10 mouse cellular contexts compared by ENCODE assay signal in genomic region chr7:117472781-117473743, GRCm38 (mm10).
DNase-seq lines count a peak whose midpoint lies in the region; ATAC-seq and TF ChIP-seq lines count a peak whose summit lies in the region.
"Had no signal": no experiment of that assay in that cellular context is flagged by ENCODE, and none has a peak within 500 bp of the region (broad histone marks: within the 10 kb centered on the region; RNA-seq: fewer than 3 reads in every experiment).

No protein-coding gene starts in this region.

- H3K36me3 ChIP-seq in heart, embryonic 15.5 days: no peaks in the 10 kb centered on the region
- H3K36me3 ChIP-seq in forebrain, embryonic 11.5 days (ENCODE audit: control insufficient read depth, insufficient read depth, low read length): no peaks in the 10 kb centered on the region
- H3K36me3 ChIP-seq in midbrain, embryonic 11.5 days (ENCODE audit: control insufficient read depth, insufficient read depth, low read length): no peaks in the 10 kb centered on the region
- H3K36me3 ChIP-seq in thymus, adult 2 months (ENCODE audit: control insufficient read depth, insufficient read depth, low read length): no peaks in the 10 kb centered on the region
- H3K36me3 ChIP-seq: liver, embryonic 13.5 days had no signal

- 56% methylated on average over 19 of the region's 19 CpGs for WGBS in heart, embryonic 15.5 days
- 23% methylated on average over 19 of the region's 19 CpGs for WGBS in forebrain, embryonic 11.5 days
- 31% methylated on average over 19 of the region's 19 CpGs for WGBS in midbrain, embryonic 11.5 days
- 92% methylated on average over 19 of the region's 19 CpGs for WGBS in thymus, adult 2 months

- TF ChIP-seq POLR2A in brain, embryonic 14.5 days (IDR thresholded peaks at IDR 0.05; ENCODE audit: borderline replicate concordance, extremely low read depth, insufficient read depth, insufficient read length, poor library complexity, severe bottlenecking): no peak
- TF ChIP-seq POLR2A in thymus, adult 2 months (IDR thresholded peaks at IDR 0.05; ENCODE audit: control insufficient read depth, extremely low read depth, insufficient read depth, low read length, poor library complexity): no peak

- no peak for DNase-seq in heart, adult 8-10 months (ENCODE audit: low spot score)
- peak; percentile 95 for DNase-seq in brain, embryonic 14.5 days (ENCODE audit: low read depth)
- peak; percentile 63 for DNase-seq in forebrain, embryonic 11.5 days (ENCODE audit: low spot score)
- DNase-seq in midbrain, embryonic 11.5 days (ENCODE audit: low spot score, missing footprints): no peak
- no peak for DNase-seq in MN1 (ENCODE audit: low spot score)
- DNase-seq in thymus, adult 2 months: no peak
- DNase-seq: heart, postnatal 10 days; liver, embryonic 13.5 days had no signal

- H3K27ac ChIP-seq in heart, embryonic 15.5 days: peak overlapping the region; percentile 9
- H3K27ac ChIP-seq in forebrain, embryonic 11.5 days (ENCODE audit: low read depth, low read length): peak overlapping the region; percentile 20
- H3K27ac ChIP-seq in midbrain, embryonic 11.5 days (ENCODE audit: low read depth, low read length): no peak overlapping the region
- H3K27ac ChIP-seq in thymus, adult 2 months (ENCODE audit: control insufficient read depth, insufficient read depth, low read length): no peak overlapping the region
- H3K27ac ChIP-seq: liver, embryonic 13.5 days had no signal

- H3K4me1 ChIP-seq in heart, embryonic 15.5 days (replicated peaks): peaks cover 29% of the 10 kb centered on the region
- peaks cover 24% of the 10 kb centered on the region for H3K4me1 ChIP-seq in forebrain, embryonic 11.5 days (replicated peaks; ENCODE audit: control insufficient read depth, insufficient read depth, low read length)
- H3K4me1 ChIP-seq in midbrain, embryonic 11.5 days (ENCODE audit: control insufficient read depth, insufficient read depth, low read length): peaks cover 26% of the 10 kb centered on the region
- no peaks in the 10 kb centered on the region for H3K4me1 ChIP-seq in thymus, adult 2 months (replicated peaks; ENCODE audit: control insufficient read depth, insufficient read depth, low read length)
- H3K4me1 ChIP-seq: liver, embryonic 13.5 days had no signal

- H3K27me3 ChIP-seq in heart, embryonic 15.5 days: no peaks in the 10 kb centered on the region
- no peaks in the 10 kb centered on the region for H3K27me3 ChIP-seq in forebrain, embryonic 11.5 days (ENCODE audit: control insufficient read depth, insufficient read depth, low read length)
- no peaks in the 10 kb centered on the region for H3K27me3 ChIP-seq in midbrain, embryonic 11.5 days (ENCODE audit: control insufficient read depth, insufficient read depth, low read length)
- no peaks in the 10 kb centered on the region for H3K27me3 ChIP-seq in thymus, adult 2 months (ENCODE audit: control insufficient read depth, insufficient read depth, low read length)
- H3K27me3 ChIP-seq: liver, embryonic 13.5 days had no signal

- no peak overlapping the region for H3K4me3 ChIP-seq in heart, embryonic 15.5 days
- H3K4me3 ChIP-seq in forebrain, embryonic 11.5 days (ENCODE audit: low read depth, low read length): no peak overlapping the region
- H3K4me3 ChIP-seq in midbrain, embryonic 11.5 days (ENCODE audit: low read depth, low read length): no peak overlapping the region
- no peak overlapping the region for H3K4me3 ChIP-seq in thymus, adult 2 months (ENCODE audit: control insufficient read depth, insufficient read depth, low read length)
- H3K4me3 ChIP-seq: liver, embryonic 13.5 days had no signal

- no peak for TF ChIP-seq CTCF in brain, embryonic 14.5 days (IDR thresholded peaks at IDR 0.05; ENCODE audit: borderline replicate concordance, extremely low read depth, insufficient read depth, insufficient read length)
- TF ChIP-seq CTCF in thymus, adult 2 months (IDR thresholded peaks at IDR 0.05; ENCODE audit: borderline replicate concordance, control insufficient read depth, extremely low read depth, insufficient read depth, low read length, poor library complexity): no peak

- H3K9ac ChIP-seq in heart, embryonic 15.5 days: no peak overlapping the region
- H3K9ac ChIP-seq in forebrain, embryonic 11.5 days (ENCODE audit: low read length): no peak overlapping the region
- no peak overlapping the region for H3K9ac ChIP-seq in midbrain, embryonic 11.5 days (ENCODE audit: low read length)
- H3K9ac ChIP-seq: liver, embryonic 13.5 days had no signal

- H3K4me2 ChIP-seq in heart, embryonic 15.5 days: no peak overlapping the region
- H3K4me2 ChIP-seq in forebrain, embryonic 11.5 days (ENCODE audit: low read depth, low read length, severe bottlenecking): no peak overlapping the region
- H3K4me2 ChIP-seq in midbrain, embryonic 11.5 days: no peak overlapping the region
- H3K4me2 ChIP-seq: liver, embryonic 13.5 days had no signal

- H3K9me3 ChIP-seq in heart, embryonic 15.5 days (replicated peaks): no peaks in the 10 kb centered on the region
- H3K9me3 ChIP-seq in forebrain, embryonic 11.5 days (ENCODE audit: control insufficient read depth, low read length): no peaks in the 10 kb centered on the region
- no peaks in the 10 kb centered on the region for H3K9me3 ChIP-seq in midbrain, embryonic 11.5 days (ENCODE audit: control insufficient read depth, low read length)
- H3K9me3 ChIP-seq: liver, embryonic 13.5 days had no signal

- no peak; the same call in 1 of the 2 replicates for ATAC-seq in heart, embryonic 15.5 days (replicated peaks; ENCODE audit: insufficient number of reproducible peaks, insufficient read depth, low FRiP score, low read depth)
- ATAC-seq in forebrain, embryonic 11.5 days (replicated peaks; ENCODE audit: low FRiP score): peak; percentile 77
- peak; percentile 15; the same call in 1 of the 2 replicates for ATAC-seq in midbrain, embryonic 11.5 days (ENCODE audit: low FRiP score)
- ATAC-seq in inflammation-experienced regulatory T-cells, adult 6 months: no peak

Comparison
In these comparisons a context has a peak if more than half of its experiments do, and no peak if none do; other contexts are left out.
1. ATAC-seq: peak in forebrain, embryonic 11.5 days (single experiment) and midbrain, embryonic 11.5 days (single experiment); none in heart, embryonic 15.5 days (single experiment) and inflammation-experienced regulatory T-cells, adult 6 months (single experiment).
2. H3K27ac ChIP-seq: peak in heart, embryonic 15.5 days (single experiment) and forebrain, embryonic 11.5 days (single experiment); none in midbrain, embryonic 11.5 days (single experiment) and thymus, adult 2 months (single experiment).
3. DNase-seq: peak in brain, embryonic 14.5 days (single experiment) and forebrain, embryonic 11.5 days (single experiment); none in heart, adult 8-10 months (single experiment), midbrain, embryonic 11.5 days (single experiment), MN1 (single experiment) and thymus, adult 2 months (single experiment).